Mouse (Mus musculus) lung, adult 2 months (tissue): ENCODE data around the gene Wdr53. TPM values are rescaled to one million over a fixed set of nuclear protein-coding genes. Genes with fewer than 3 reads are reported as not detected.
"Not testable (repeated sequence)": the region's sequence is repeated elsewhere in the genome, so short reads cannot be mapped to it uniquely, and the experiment has no call there.

Source experiments
- DNase-seq: peaks from one replicate; pipeline ENCODE4 v3.0.0; 2022
- H3K4me1 ChIP-seq: fragments of 200-500 bp; 2 replicates; pipeline ENCODE4 v1.6.1; 2011; ENCODE audit warnings: low read length; ENCODE audit not compliant: control insufficient read depth, insufficient read depth
- H3K4me3 ChIP-seq: fragments of 200-500 bp; replicated peaks from 2 replicates; pipeline ENCODE3; 2011; ENCODE audit warnings: low read depth, mild to moderate bottlenecking, control low read depth, low read length; ENCODE audit errors: extremely low read depth
- CTCF ChIP-seq: fragments of 200-500 bp; IDR thresholded peaks from 2 replicates; pipeline ENCODE4 v1.5.1; 2011; ENCODE audit warnings: mild to moderate bottlenecking, low read length, control low read depth; ENCODE audit not compliant: insufficient read depth
- POLR2A ChIP-seq: fragments of 200-500 bp; IDR thresholded peaks from 2 replicates; pipeline ENCODE4 v1.6.1; 2011; ENCODE audit warnings: low read depth, mild to moderate bottlenecking, control low read depth, low read length, borderline replicate concordance; ENCODE audit errors: extremely low read depth
- WGBS: fragments of 180-500 bp; shearing (Covaris S2); methylation state at CpG from one replicate; pipeline ENCODE4 v1.1.7; 2018; 5-methylcytosine and 5-hydroxymethylcytosine counted together
- polyA plus RNA-seq: library from polyadenylated mRNA; depleted of rRNA; stranded (reverse); fragments of >200 nt; gene quantifications from 2 replicates; pipeline ENCODE4 v1.2.3, GENCODE M21; 2012; rRNA removed

Gene Wdr53
- polyA plus RNA-seq, 1 experiment: 5.5 TPM

- TF ChIP-seq POLR2A: peak; percentile 71; the same call in 1 of the 2 replicates
- TF ChIP-seq CTCF: no peak
- peak; percentile 93 for DNase-seq
- Histone ChIP-seq H3K4me3 (peak within 1 kb of the TSS; percentile 84), H3K4me1 (peaks cover 11% of the 10 kb centered on the region)
- WGBS: under 1% methylated on average over 75 of the region's 75 CpGs
These were observed 30.6 kb downstream of the Wdr53 start, which contains the start of gene Rnf168 for GRCm38 (mm10) chr16:32277308-32278256. Gene Rnf168 (plus strand): TSS chr16:32277459.

- TF ChIP-seq CTCF: no peak
- no peak for TF ChIP-seq POLR2A
- DNase-seq: no peak
- Histone ChIP-seq H3K4me3 (peak overlapping the region; percentile 84), H3K4me1 (peaks cover 11% of the 10 kb centered on the region)
- WGBS: 27% methylated on average over 7 of the region's 7 CpGs
These were observed 31.4 kb downstream of the Wdr53 start for GRCm38 (mm10) chr16:32278396-32278795.

GRCm38 (mm10) chr16:32280211-32280610 lies 33.2 kb downstream of the Wdr53 start:
- DNase-seq: no peak
- WGBS: 98% methylated on average over 8 of the region's 8 CpGs
- Histone ChIP-seq H3K4me1 (peaks cover 11% of the 10 kb centered on the region), H3K4me3 (no peak overlapping the region)
- no peak for TF ChIP-seq CTCF
- TF ChIP-seq POLR2A: no peak

GRCm38 (mm10) chr16:32282608-32283007 lies 35.6 kb downstream of the Wdr53 start:
- peaks cover 6% of the 10 kb centered on the region for H3K4me1 ChIP-seq
- no peak for DNase-seq
- TF ChIP-seq POLR2A (no peak), CTCF (no peak)
- H3K4me3 ChIP-seq: no peak overlapping the region

GRCm38 (mm10) chr16:32291821-32292220 lies 44.8 kb downstream of the Wdr53 start:
- 96% methylated on average over 4 of the region's 4 CpGs for WGBS
- H3K4me3 ChIP-seq: no peak overlapping the region
- no peaks in the 10 kb centered on the region for H3K4me1 ChIP-seq
- DNase-seq: no peak
- TF ChIP-seq CTCF (no peak), POLR2A (no peak)

GRCm38 (mm10) chr16:32299617-32300016 lies 52.6 kb downstream of the Wdr53 start:
- not testable (repeated sequence) for H3K4me1 ChIP-seq, H3K4me3 ChIP-seq, DNase-seq
- WGBS: 94% methylated on average over 4 of the region's 4 CpGs

- no peak for DNase-seq
- H3K4me3 ChIP-seq: no peak overlapping the region
- 61% methylated on average over 1 of the region's 1 CpGs for WGBS
- H3K4me1 ChIP-seq: no peaks in the 10 kb centered on the region
- TF ChIP-seq POLR2A (no peak), CTCF (no peak)
These were observed 56.0 kb downstream of the Wdr53 start for GRCm38 (mm10) chr16:32303046-32303445.

- no peak overlapping the region for H3K4me3 ChIP-seq
- WGBS: 92% methylated on average over 7 of the region's 7 CpGs
- TF ChIP-seq CTCF (no peak), POLR2A (no peak)
- DNase-seq: no peak
- no peaks in the 10 kb centered on the region for H3K4me1 ChIP-seq
These were observed 56.9 kb downstream of the Wdr53 start for GRCm38 (mm10) chr16:32303886-32304285.

Other genes starting within 250 kb of the Wdr53 start
- 3.4 and 5.8 TPM in 2 replicates for gene Senp5, start 243.9 kb upstream of the Wdr53 start, polyA plus RNA-seq
- gene Pak2, start 167.9 kb upstream of the Wdr53 start, polyA plus RNA-seq: 19.2 and 22.5 TPM in 2 replicates
- gene Pigx, start 147.5 kb upstream of the Wdr53 start, polyA plus RNA-seq: 19.6 and 20.0 TPM in 2 replicates
- gene Cep19, start 147.4 kb upstream of the Wdr53 start, polyA plus RNA-seq: 7.8 and 9.2 TPM in 2 replicates
- 40.6 and 40.9 TPM in 2 replicates for gene Nrros, start 81.6 kb upstream of the Wdr53 start, polyA plus RNA-seq
- not detected in 2 replicates for gene Bex6, start 67.4 kb upstream of the Wdr53 start, polyA plus RNA-seq
- 3.7 and 5.2 TPM in 2 replicates for gene Fbxo45, start 69 bp upstream of the Wdr53 start, polyA plus RNA-seq
- 0.13 TPM in 1 of 2 replicates, not detected in the other for gene Smco1, start 24.2 kb downstream of the Wdr53 start, polyA plus RNA-seq
- 8.2 and 12.0 TPM in 2 replicates for gene Rnf168, start 30.2 kb downstream of the Wdr53 start, polyA plus RNA-seq
- gene Ubxn7, start 85.0 kb downstream of the Wdr53 start, polyA plus RNA-seq: 16.8 and 22.2 TPM in 2 replicates
- 0.29 TPM in 1 of 2 replicates, not detected in the other for gene Tm4sf19, start 153.3 kb downstream of the Wdr53 start, polyA plus RNA-seq
- 3.3 and 5.5 TPM in 2 replicates for gene Tctex1d2, start 172.5 kb downstream of the Wdr53 start, polyA plus RNA-seq
- 37.0 and 55.2 TPM in 2 replicates for gene Pcyt1a, start 183.7 kb downstream of the Wdr53 start, polyA plus RNA-seq
- 0.11 and 0.17 TPM in 2 replicates for gene Slc51a, start 240.7 kb downstream of the Wdr53 start, polyA plus RNA-seq
- not detected in 2 replicates for gene Zdhhc19, start 249.0 kb downstream of the Wdr53 start, polyA plus RNA-seq